Mouse (Mus musculus): ENCODE measurements around the gene Fgf3. TPM values are rescaled to one million over a fixed set of nuclear protein-coding genes. Genes with fewer than 3 reads are reported as not detected.

Fgf3 gene
- total and polyA plus RNA-seq, 3 experiments, result not detected

- no peaks in the 10 kb centered on the region for H3K4me1 ChIP-seq (ENCODE audit: control insufficient read depth in 1 of 2, insufficient read depth in 2 of 2)
- H3K9me3 ChIP-seq (replicated peaks; ENCODE audit: low read length), result peaks cover 5% of the 10 kb centered on the region
- no peak for DNase-seq (ENCODE audit: extremely low read depth)
- H3K79me2 ChIP-seq (replicated peaks; ENCODE audit: control insufficient read depth, extremely low read depth, insufficient read depth, poor library complexity, severe bottlenecking), result no peaks in the 10 kb centered on the region
- dilution Hi-C loops (cut with MboI; ENCODE audit: extremely low pct_ligation_motif_present, extremely low pct_unique_long_range_greater_than_20kb, low sequenced_read_pairs), result no loop called here
- H3K9ac ChIP-seq (ENCODE audit: insufficient read depth, low read depth), result no peak overlapping the region
- peaks cover 73% of the 10 kb centered on the region for H3K27me3 ChIP-seq (replicated peaks)
- H3K36me3 ChIP-seq (replicated peaks in 1 of 2; ENCODE audit: control insufficient read depth in 1 of 2, insufficient read depth in 1 of 2, low read length in 1 of 2), result no peaks in the 10 kb centered on the region
- H3K27ac ChIP-seq (ENCODE audit: insufficient read depth, low read depth), result no peak overlapping the region
- H3K4me3 ChIP-seq (replicated peaks in 1 of 3; ENCODE audit: low read depth in 2 of 3, low read length in 2 of 3, poor library complexity in 1 of 3), result no peak overlapping the region
- in situ Hi-C loops (cut with MboI; ENCODE audit: low pct_ligation_motif_present, low pct_unique_long_range_greater_than_20kb, low sequenced_read_pairs), result loop anchor here (5.0 kb wide), 1 partner anchor 107 kb away; the partner anchor contains the start of gene Fgf15
- no peak overlapping the region for H3K4me2 ChIP-seq (ENCODE audit: insufficient read depth, low read depth, poor library complexity, severe bottlenecking)
- no peak for TF ChIP-seq KAT2A (IDR thresholded peaks at IDR 0.05; ENCODE audit: insufficient replicate concordance, low read length)
- TF ChIP-seq MAZ (IDR thresholded peaks at IDR 0.05; ENCODE audit: low read depth, low read length), result no peak
- TF ChIP-seq CTCF (conservative IDR thresholded peaks at IDR 0.05 in 1 of 2, IDR thresholded peaks at IDR 0.05 in 1 of 2; ENCODE audit: low read depth in 2 of 2, low read length in 2 of 2), result peak in 1 of 2 experiments; percentile 23; a peak in 2 of 4 replicates
Observed at GRCm38 (mm10) chr7:144789601-144790556, 48.0 kb upstream of the Fgf3 start.

GRCm38 (mm10) chr7:144791426-144791825 is 46.5 kb upstream of the Fgf3 start:
- H3K4me3 ChIP-seq (replicated peaks in 1 of 3; ENCODE audit: low read depth in 2 of 3, low read length in 2 of 3, poor library complexity in 1 of 3), result no peak overlapping the region
- H3K4me1 ChIP-seq (ENCODE audit: control insufficient read depth in 1 of 2, insufficient read depth in 2 of 2), result no peaks in the 10 kb centered on the region
- TF ChIP-seq NRF1 (IDR thresholded peaks at IDR 0.05; ENCODE audit: low read depth, low read length) (no peak), KAT2A (IDR thresholded peaks at IDR 0.05; ENCODE audit: insufficient replicate concordance, low read length) (no peak), CHD2 (IDR thresholded peaks at IDR 0.05; ENCODE audit: low read length) (no peak), ETS1 (conservative IDR thresholded peaks at IDR 0.05; ENCODE audit: low read depth, low read length) (no peak), GABPA (IDR thresholded peaks at IDR 0.05; ENCODE audit: insufficient replicate concordance, low read depth, low read length) (no peak), PAX5 (IDR thresholded peaks at IDR 0.05; ENCODE audit: low read length) (no peak), ZNF384 (IDR thresholded peaks at IDR 0.05; ENCODE audit: low read depth, low read length) (no peak), JUND (conservative IDR thresholded peaks at IDR 0.05; ENCODE audit: low read depth, low read length) (no peak)
- no peak for DNase-seq (ENCODE audit: extremely low read depth)
- H3K9ac ChIP-seq (ENCODE audit: insufficient read depth, low read depth), result no peak overlapping the region
- H3K9me3 ChIP-seq (replicated peaks; ENCODE audit: low read length), result peaks cover 5% of the 10 kb centered on the region
- dilution Hi-C loops (cut with MboI; ENCODE audit: extremely low pct_ligation_motif_present, extremely low pct_unique_long_range_greater_than_20kb, low sequenced_read_pairs) (no loop called here), in situ Hi-C loops (cut with MboI; ENCODE audit: low pct_ligation_motif_present, low pct_unique_long_range_greater_than_20kb, low sequenced_read_pairs) (loop anchor here (5.0 kb wide), 1 partner anchor 106 kb away; the partner anchor contains the start of gene Fgf15)
- peaks cover 71% of the 10 kb centered on the region for H3K27me3 ChIP-seq (replicated peaks)
- no peak overlapping the region for H3K4me2 ChIP-seq (ENCODE audit: insufficient read depth, low read depth, poor library complexity, severe bottlenecking)
- no peak overlapping the region for H3K27ac ChIP-seq (ENCODE audit: insufficient read depth, low read depth)
- no peaks in the 10 kb centered on the region for H3K36me3 ChIP-seq (replicated peaks in 1 of 2; ENCODE audit: control insufficient read depth in 1 of 2, insufficient read depth in 1 of 2, low read length in 1 of 2)
- H3K79me2 ChIP-seq (replicated peaks; ENCODE audit: control insufficient read depth, extremely low read depth, insufficient read depth, poor library complexity, severe bottlenecking), result no peaks in the 10 kb centered on the region

DNA sequence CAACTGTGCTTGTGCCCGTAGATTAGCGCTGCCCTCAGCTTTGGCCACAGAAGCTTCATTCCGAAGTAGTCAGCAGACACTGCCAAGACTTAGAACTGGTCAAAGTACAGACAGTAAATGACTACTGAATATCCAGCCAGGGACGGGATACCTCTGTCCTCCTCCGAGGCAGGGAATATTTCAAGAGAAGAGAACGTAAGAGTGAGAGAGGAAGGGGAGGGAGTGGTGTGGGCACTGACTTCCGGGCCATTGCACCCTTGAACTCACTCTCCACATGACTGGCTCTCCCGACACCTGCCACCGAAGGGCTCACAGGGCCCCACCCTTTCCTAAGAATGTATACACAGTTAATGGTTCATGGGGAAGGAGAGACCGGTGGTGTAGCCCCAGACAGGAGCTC is 44.6 kb upstream of the Fgf3 start:
- dilution Hi-C loops (cut with MboI; ENCODE audit: extremely low pct_ligation_motif_present, extremely low pct_unique_long_range_greater_than_20kb, low sequenced_read_pairs), result no loop called here

More for the DNA sequence above, 44.6 kb upstream of the Fgf3 start:
- in situ Hi-C loops (cut with MboI; ENCODE audit: low pct_ligation_motif_present, low pct_unique_long_range_greater_than_20kb, low sequenced_read_pairs), result loop anchor here (5.0 kb wide), 1 partner anchor 104 kb away; the partner anchor contains the start of gene Fgf15
- DNase-seq (ENCODE audit: extremely low read depth), result no peak
- H3K9ac ChIP-seq (ENCODE audit: insufficient read depth, low read depth), result no peak overlapping the region
- H3K27me3 ChIP-seq (replicated peaks), result peaks cover 74% of the 10 kb centered on the region
- H3K4me2 ChIP-seq (ENCODE audit: insufficient read depth, low read depth, poor library complexity, severe bottlenecking), result no peak overlapping the region
- no peak overlapping the region for H3K4me3 ChIP-seq (replicated peaks in 1 of 3; ENCODE audit: low read depth in 2 of 3, low read length in 2 of 3, poor library complexity in 1 of 3)
- peaks cover 5% of the 10 kb centered on the region for H3K9me3 ChIP-seq (replicated peaks; ENCODE audit: low read length)
- no peaks in the 10 kb centered on the region for H3K36me3 ChIP-seq (replicated peaks in 1 of 2; ENCODE audit: control insufficient read depth in 1 of 2, insufficient read depth in 1 of 2, low read length in 1 of 2)
- no peaks in the 10 kb centered on the region for H3K79me2 ChIP-seq (replicated peaks; ENCODE audit: control insufficient read depth, extremely low read depth, insufficient read depth, poor library complexity, severe bottlenecking)
- no peak for TF ChIP-seq POLR2A (IDR thresholded peaks at IDR 0.05; ENCODE audit: low read depth, low read length)
- no peak for TF ChIP-seq GABPA (IDR thresholded peaks at IDR 0.05; ENCODE audit: insufficient replicate concordance, low read depth, low read length)
- no peak for TF ChIP-seq POLR2AphosphoS2 (IDR thresholded peaks at IDR 0.05; ENCODE audit: low read depth, low read length)
- TF ChIP-seq BHLHE40 (IDR thresholded peaks at IDR 0.05; ENCODE audit: low read depth, low read length), result no peak
- TF ChIP-seq E2F4 (IDR thresholded peaks at IDR 0.05; ENCODE audit: insufficient replicate concordance, low read depth, low read length), result no peak
- no peak for TF ChIP-seq ZMIZ1 (IDR thresholded peaks at IDR 0.05; ENCODE audit: low read depth, low read length)
- no peak for TF ChIP-seq CHD1 (IDR thresholded peaks at IDR 0.05; ENCODE audit: low read depth, low read length)
- no peak for TF ChIP-seq TCF12 (IDR thresholded peaks at IDR 0.05; ENCODE audit: low read depth, low read length)
- TF ChIP-seq RAD21 (IDR thresholded peaks at IDR 0.05; ENCODE audit: low read depth, low read length), result no peak
- no peaks in the 10 kb centered on the region for H3K4me1 ChIP-seq (ENCODE audit: control insufficient read depth in 1 of 2, insufficient read depth in 2 of 2)
- H3K27ac ChIP-seq (ENCODE audit: insufficient read depth, low read depth), result no peak overlapping the region
